Mouse (Mus musculus) adrenal gland, postnatal 4 days (tissue): ENCODE results near the gene Nrxn1. TPM values are rescaled to one million over a fixed set of nuclear protein-coding genes. Genes with fewer than 3 reads are reported as not detected.
"Not testable (repeated sequence)": the region's sequence is repeated elsewhere in the genome, so short reads cannot be mapped to it uniquely, and the experiment has no call there.

Experiments
- DNase-seq, 2 experiments: peaks; one replicate each; pipeline ENCODE4 v3.0.0; 2021 to 2022; ENCODE audit warnings: low spot score in 2 of 2, mixed read lengths in 2 of 2
- total RNA-seq, 2 experiments: library from RNA; stranded (reverse); gene quantifications; 2 replicates each; pipeline ENCODE4 v1.2.3; 2021

Gene Nrxn1
- total RNA-seq, 2 experiments from 2014 or later: 20.1 to 20.6 TPM

- DNase-seq: no peak
Observed at GRCm38 (mm10) chr17:90584666-90585195, 508.1 kb downstream of the Nrxn1 start.

- DNase-seq: no peak
Observed at GRCm38 (mm10) chr17:90583826-90584534, 508.9 kb downstream of the Nrxn1 start.

GRCm38 (mm10) chr17:90583196-90583595, 509.7 kb downstream of the Nrxn1 start:
- no peak for DNase-seq

- no peak for DNase-seq
Observed at GRCm38 (mm10) chr17:90569877-90570276, 523.0 kb downstream of the Nrxn1 start.

DNA sequence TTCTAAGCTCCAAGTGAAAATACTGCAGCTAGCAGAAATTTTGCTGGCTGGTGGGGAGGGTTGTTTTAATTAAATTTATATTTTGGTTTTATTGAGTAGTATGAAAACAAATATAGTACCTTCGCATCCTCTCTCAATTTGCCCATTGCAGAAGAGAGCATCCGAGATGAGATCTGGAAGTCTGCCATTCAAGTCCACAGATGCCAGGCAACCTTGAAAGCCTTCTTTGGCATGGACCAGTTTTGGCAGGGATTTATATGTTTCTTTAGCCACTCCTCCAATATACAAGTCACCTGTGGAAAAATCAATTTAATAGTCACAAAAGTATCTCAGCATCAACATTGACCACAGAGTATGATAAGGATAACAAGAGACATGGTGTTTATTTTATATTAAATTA, 527.7 kb downstream of the Nrxn1 start:
- DNase-seq: no peak

GRCm38 (mm10) chr17:90556376-90556775, 536.5 kb downstream of the Nrxn1 start:
- DNase-seq: no peak

DNA sequence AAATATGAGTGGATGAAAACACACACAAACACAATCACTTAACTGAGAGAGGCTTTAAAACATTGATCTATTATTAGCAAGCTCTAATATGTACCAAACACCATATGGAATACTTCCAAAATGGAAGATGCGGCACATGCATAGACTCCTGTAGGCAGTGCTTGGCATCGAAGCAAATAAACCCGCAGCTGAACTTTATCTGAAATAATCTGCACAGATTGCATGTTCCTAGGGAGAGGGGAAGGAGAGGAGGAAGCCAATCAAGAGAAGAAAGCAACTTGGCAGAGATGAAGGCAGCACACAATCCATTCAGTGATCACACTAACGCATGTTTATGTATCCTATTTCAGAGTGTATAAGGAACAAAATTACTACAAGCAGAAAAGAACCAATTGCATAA, 542.5 kb downstream of the Nrxn1 start:
- no peak for DNase-seq

DNA sequence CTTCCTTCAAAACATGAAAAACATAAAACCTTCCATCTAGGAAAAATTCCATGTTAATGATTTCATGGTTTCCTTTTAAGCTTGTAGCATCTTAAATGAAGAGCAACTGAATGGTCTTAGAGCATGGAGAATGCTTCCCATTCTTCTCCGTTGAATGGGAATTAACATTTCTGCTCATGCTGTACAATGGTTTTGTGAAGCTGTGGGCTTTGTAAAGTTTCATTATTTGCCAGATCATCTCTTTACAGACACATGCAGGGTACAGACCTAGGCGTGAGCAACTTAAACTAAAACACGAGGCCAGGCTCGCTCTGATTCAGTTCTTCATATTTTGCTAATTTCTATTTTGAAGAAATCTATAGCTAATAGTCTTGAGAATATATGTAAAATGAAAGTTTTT, 546.1 kb downstream of the Nrxn1 start:
- DNase-seq: no peak

GRCm38 (mm10) chr17:90544639-90545259, 548.1 kb downstream of the Nrxn1 start:
- DNase-seq: no peak

DNA sequence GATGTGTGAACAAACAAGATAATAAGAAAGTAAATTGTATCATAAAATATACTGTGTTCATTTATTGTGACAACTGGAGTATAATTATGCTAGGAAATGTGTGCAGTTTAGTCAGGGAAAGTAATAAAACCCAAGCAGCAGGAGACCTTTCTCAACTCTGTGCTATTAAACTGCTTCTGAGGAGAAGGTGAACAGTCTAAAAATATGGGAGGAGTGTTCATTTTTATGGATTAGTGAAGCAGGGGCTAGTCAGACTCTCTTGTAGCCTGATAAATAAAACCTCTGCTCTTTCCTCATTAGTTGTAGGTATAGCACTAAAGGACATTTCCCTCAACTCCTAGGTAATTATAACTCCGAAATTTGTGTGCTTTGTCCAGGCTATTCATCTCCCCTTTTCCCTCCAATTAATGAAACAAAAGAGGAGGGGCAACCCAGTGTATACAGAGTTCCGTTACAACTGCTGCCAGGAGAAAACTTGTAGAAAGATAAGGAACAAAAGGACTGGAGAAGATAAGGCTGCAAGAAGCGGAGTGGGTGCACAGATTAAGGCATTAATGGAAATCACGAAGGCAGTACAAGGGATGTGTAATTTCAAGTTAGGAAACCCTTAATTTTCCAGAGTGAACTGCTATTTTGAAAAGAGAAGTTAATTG, 548.8 kb downstream of the Nrxn1 start:
- DNase-seq: no peak

DNA sequence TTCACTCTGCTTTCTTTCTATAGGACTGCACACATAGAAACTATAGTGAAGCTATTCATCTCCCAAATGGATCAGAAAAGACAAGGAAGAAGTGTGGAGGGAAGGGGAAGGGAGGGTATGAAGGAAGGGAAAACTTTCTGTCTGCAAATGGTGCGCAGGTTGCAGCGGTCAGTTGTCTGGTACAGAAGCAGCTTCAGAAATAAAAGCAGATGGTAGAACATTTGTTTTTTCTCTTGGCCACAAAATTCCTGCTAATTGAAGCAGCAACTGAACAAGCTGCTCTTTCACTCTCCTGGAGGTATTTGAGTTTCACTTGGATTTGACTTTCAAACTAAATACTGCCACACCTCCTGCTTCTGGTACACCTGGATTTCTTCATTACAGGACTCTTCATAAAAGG, 561.4 kb downstream of the Nrxn1 start:
- no peak for DNase-seq

- no peak for DNase-seq
Observed at GRCm38 (mm10) chr17:90506026-90506425, 586.8 kb downstream of the Nrxn1 start.

DNA sequence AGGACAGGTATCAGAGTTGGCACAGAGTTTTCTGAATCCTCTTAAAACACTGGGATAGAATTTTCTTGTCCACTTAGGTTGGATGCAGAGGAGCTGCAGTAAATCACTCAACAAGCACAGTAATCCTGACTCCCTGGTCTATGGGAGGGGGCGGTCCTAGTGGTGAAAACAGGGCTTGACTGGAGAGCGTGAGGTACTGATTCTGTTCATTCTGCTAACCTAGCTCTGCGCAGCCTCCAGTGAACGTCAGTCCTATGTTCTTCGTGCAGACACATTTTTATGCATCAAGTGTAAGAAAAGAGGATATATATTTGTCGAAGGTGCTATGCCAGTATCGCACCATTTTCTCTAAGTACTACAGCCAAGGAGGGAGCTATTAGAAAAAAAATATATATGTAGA, 588.9 kb downstream of the Nrxn1 start:
- DNase-seq: not testable (repeated sequence)

DNA sequence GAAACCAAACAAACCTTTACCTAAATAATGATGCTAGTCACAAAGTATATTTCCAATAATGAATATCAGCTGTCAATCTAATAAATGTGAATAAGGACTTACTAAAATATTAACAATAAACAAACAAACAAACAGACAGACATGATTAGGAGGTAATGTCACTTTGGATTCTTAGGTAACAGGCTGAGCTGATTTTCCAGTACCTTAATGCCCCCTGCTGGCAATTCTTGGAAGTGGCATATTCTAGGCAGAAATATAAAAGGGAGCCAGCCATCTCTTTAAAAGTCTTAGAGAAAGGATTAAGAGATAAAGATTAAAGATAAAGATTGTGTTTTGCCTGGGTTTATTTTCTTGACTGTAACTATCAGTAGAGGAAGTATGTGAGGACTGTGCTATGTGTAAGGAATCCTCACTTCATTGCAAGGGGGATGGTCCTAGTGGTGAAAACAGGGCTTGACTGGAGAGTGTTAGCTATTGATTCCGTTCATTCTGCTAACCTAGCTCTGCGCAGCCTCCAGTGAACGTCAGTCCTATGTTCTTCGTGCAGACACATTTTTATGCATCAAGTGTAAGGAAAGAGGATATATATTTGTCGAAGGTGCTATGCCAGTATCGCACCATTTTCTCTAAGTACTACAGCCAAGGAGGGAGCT, 591.7 kb downstream of the Nrxn1 start:
- DNase-seq: no peak

DNA sequence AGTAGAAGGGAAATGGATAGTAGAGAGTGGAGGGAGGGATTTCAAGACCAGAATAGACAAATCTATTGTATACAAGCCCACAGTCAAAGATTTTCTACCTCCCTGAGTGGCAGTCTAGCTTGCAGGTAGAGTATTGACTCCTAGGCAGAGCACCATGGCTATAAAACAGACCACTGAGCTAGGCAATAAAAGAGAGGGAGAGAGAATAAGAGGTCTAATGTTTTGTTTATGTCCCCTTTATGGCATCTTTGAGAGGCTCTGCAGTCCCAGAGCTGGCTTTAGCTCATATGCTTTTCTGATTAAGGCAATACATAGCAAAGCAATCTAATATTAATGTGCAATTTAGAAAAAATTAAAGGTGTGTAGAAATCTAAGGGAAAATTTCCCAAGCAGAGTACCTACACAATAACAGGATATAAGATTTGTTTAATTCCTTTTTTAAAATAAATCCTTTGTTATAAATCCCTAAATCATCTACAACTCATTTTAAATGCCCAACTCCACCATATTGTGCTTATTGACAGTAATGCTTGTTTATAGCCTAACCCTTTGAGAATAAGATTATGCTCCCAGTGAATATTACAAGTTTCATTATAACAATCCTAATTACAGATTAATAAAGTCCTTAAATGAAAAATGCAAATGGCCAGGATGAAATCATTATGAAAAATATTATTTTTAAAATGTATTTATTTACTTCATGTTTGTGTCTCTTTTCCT, 613.2 kb downstream of the Nrxn1 start:
- no peak for DNase-seq

- DNase-seq: no peak
Observed at GRCm38 (mm10) chr17:90456748-90457147, 636.1 kb downstream of the Nrxn1 start.

DNA sequence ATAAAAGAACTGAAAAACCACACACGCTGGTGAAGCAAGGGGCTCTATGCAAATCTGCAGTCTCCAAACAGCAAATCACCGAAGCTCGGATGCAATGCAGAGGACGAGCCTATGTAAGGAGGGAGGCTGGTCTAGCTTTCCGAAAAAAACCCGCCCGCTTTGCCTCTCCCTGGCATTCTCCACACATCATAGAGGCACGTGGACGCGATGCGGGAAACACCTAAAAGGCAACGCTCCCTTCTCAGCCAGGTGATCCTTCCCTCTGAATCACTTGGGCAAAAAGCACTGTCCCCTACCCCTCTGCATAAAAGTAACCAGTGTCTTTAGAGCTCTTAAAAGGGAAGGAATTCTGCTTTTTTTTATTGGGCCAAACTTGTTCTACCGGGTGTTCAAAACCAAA, 637.0 kb downstream of the Nrxn1 start:
- no peak for DNase-seq

DNA sequence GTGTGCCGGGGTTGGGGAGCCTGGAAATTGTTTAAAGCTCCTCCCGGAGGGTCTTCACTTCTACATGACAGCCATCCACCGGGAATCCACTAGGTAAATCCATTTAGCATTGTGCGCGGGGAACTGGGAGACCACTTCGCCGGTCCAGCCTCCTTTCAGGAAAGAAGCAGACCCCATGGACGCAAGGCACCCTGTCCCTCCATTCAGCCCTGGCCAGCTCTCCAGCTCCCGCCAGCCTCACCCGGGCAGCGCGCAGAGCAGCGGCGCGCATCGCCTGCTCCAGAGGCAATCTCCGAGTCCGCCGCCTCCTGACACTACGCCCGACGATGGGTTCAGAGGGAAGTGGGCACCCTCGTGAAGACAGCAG, 637.5 kb downstream of the Nrxn1 start:
- DNase-seq: no peak

GRCm38 (mm10) chr17:90454738-90455408, 638.0 kb downstream of the Nrxn1 start:
- no peak for DNase-seq

DNA sequence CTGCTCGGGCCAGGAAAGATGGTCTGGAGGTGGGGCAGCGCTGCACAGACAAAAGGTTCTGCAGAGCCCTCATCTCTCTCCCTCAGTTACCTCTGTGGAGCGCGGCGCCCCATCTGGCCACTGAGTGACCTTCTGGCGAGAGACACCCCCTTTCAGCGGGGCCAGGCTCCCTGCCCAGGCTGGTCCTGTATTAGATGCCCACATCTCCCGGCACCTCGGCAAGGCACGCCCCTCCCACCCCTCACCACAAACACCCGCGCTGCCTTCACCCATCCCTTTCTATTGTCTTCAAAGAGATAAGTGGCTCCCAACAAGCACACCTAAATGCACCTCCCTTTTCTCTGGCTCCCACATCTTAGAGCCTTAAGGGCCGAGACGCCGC, 638.5 kb downstream of the Nrxn1 start:
- no peak for DNase-seq

DNA sequence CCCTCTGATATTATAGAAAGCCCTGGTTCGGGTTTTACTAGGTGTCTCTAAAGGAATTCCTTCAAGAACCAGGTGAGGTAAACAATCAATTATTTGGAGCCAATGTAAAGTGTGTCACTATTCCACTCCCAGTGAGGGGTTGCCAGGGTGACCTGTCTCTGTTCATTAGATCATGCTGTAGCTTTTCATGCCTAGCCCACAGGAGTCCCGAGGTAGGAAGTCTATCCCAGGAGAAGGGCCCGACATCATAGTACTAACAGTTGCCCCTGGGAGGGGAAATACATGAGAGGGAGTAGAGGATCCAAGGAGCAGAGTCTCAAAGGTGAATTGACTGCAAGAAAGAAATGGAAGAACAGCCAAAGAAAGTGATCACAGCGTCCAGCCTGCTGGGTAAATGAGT, 639.6 kb downstream of the Nrxn1 start:
- no peak for DNase-seq
